Mouse (Mus musculus) brain, embryonic 14.5 days (tissue): Measurements from ENCODE around the gene Ly6g5b.

ENCODE experiments used
- CTCF ChIP-seq: fragments of 200-500 bp; IDR thresholded peaks from 2 replicates; pipeline ENCODE4 v1.5.1; 2012; ENCODE audit warnings: inconsistent platforms, mild to moderate bottlenecking, moderate library complexity, borderline replicate concordance; ENCODE audit not compliant: insufficient read depth, insufficient read length; ENCODE audit errors: extremely low read depth
- POLR2A ChIP-seq: fragments of 200-500 bp; IDR thresholded peaks from 2 replicates; pipeline ENCODE4 v1.6.1; 2012; ENCODE audit warnings: mild to moderate bottlenecking, inconsistent platforms, borderline replicate concordance; ENCODE audit not compliant: poor library complexity, insufficient read depth, insufficient read length, severe bottlenecking; ENCODE audit errors: extremely low read depth

DNA sequence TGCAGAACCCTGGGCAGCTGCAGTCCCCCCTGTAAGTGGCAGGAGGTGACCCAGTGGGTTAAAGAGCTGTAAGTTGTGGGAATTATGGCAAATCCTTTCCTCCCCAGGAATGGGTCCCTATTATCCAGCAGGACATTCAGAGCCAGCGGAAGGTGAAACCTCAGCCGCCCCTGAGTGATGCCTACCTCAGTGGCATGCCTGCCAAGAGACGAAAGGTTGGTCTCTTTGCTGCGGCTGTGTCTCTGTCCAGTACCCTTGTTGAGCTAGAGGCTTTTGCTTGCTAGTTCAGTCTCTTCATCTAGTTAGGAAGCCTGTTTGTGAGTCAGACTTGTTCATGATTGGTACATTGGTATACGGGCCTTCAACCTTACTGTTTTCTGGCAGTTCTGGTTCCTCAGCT is 30.9 kb upstream of the Ly6g5b start:
- TF ChIP-seq CTCF (no peak), POLR2A (no peak)
